Comparison of ENCODE assay signal across 8 mouse cellular contexts in the genomic region with DNA sequence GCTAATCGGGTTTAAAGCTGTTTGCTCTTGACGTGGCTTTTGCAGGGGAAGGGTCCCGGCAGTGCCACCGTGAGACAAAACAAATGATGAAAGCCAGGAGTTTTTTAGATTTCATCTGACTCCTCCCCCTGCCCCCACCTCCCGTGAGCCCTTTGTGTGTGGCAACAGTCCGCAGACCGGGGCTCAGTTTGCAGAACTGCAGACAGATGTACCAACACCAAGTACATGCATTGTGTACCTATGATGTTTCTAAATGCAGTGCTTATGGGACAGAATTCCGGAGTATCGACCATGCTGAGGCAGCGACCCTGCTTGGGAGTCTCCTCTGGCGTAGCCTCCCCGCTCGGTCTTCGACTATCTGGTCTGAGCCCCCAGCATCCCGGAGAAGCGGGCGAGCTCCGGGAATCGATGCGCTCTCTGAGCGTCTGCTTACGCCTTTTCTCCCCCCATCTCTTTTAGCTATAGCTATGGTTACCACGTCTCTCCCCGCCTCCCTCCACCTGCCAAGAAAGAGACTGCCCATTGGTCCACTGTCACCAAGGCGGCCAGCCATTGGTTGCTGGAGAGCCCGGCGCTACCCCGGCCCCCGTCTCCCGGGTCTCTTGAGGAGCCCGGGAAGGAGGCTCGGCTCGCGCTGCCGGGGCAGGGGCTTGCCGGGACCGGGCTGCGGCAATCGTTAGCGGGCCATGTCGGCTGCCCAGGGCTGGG. TPM values are rescaled to one million over a fixed set of nuclear protein-coding genes. Genes with fewer than 3 reads are reported as not detected.
DNase-seq lines count a peak whose midpoint lies in the region; ATAC-seq lines count a peak whose summit lies in the region.

A gene (plus strand): TSS at position 561 of the 708 bp plus-strand sequence.

- ATAC-seq in inflammation-experienced regulatory T-cells, adult 6 months: peak; percentile 94
- peak; percentile 96 for ATAC-seq in megakaryocyte-erythroid progenitor cell, adult 5-6 weeks (replicated peaks; ENCODE audit: low FRiP score, low TSS enrichment, poor library complexity, severe bottlenecking)

- intact Hi-C loops in gastrocnemius, postnatal 14 days (cut with DNase I; ENCODE audit: low total_unique reads): no loop called here
- intact Hi-C loops in left cerebral cortex, postnatal 10 days (cut with DNase I): loop anchor here (2.0 to 5.0 kb wide), 2 partner anchors 59 to 581 kb away; no protein-coding TSS in a partner anchor

- DNase-seq in adrenal gland, adult (ENCODE audit: inconsistent age in 2 of 2, low spot score in 1 of 2): peak; percentile 99 to 100
- peak; percentile 100 for DNase-seq in embryo, embryonic 10.5 days (ENCODE audit: low spot score)
- peak; percentile 98 for DNase-seq in gastrocnemius, postnatal 14 days
- DNase-seq in left cerebral cortex, postnatal 10 days (ENCODE audit: extremely low spot score in 1 of 2, low spot score in 2 of 2): peak; percentile 99 to 100
- DNase-seq in right cerebral cortex, postnatal 25 days: peak; percentile 100
- peak; percentile 99 to 100 for DNase-seq in urinary bladder, postnatal 4 days (ENCODE audit: low spot score in 2 of 2)

RNA-seq across cellular contexts. Expression of the gene that starts here (rescaled TPM):
- 10 to 100 TPM; 45.0 to 50.2 TPM for total RNA-seq in gastrocnemius, postnatal 14 days (2021)
- polyA plus RNA-seq in inflammation-experienced regulatory T-cells, adult 6 months (2017; shearing (Covaris generic)): 1 to 10 TPM in 2 of 3 experiments, under 1 TPM in 1; 0.94 to 3.8 (median 2.2) TPM
- 100 to 1,000 TPM; 151 to 161 TPM for total RNA-seq in left cerebral cortex, postnatal 10 days (2021)
- 27.3 and 29.0 TPM in 2 replicates for total RNA-seq in megakaryocyte-erythroid progenitor cell, adult 5-6 weeks (2014; fragmentation: Nextera tagmentation)
- 45.0 and 48.6 TPM in 2 replicates for total RNA-seq in megakaryocyte-erythroid progenitor cell, adult 5-6 weeks (2017)

Comparison
In these comparisons a context has a peak if more than half of its experiments do, and no peak if none do; other contexts are left out.
1. Peak in every context shown above with its lines: DNase-seq and ATAC-seq.